Mouse (Mus musculus): ENCODE measurements around the gene Kif18b.
A peak's percentile ranks its signal among the peaks of the same experiment; 100 is the strongest.

Gene Kif18b

GRCm38 (mm10) chr11:102939024-102939675 is 14.2 kb upstream of the Kif18b start:
- no peak for DNase-seq (ENCODE audit: low read depth, low spot score)

GRCm38 (mm10) chr11:102937529-102938182 is 12.7 kb upstream of the Kif18b start:
- DNase-seq (ENCODE audit: low read depth, low spot score) = peak; percentile 41

- DNase-seq (ENCODE audit: low read depth, low spot score) = no peak
These were observed 11.3 kb upstream of the Kif18b start for GRCm38 (mm10) chr11:102936272-102936671.

GRCm38 (mm10) chr11:102930672-102931071 is 5.7 kb upstream of the Kif18b start:
- DNase-seq (ENCODE audit: low read depth, low spot score) = no peak

GRCm38 (mm10) chr11:102925351-102925717 is 410 bp upstream of the Kif18b start:
- peak; percentile 24 for DNase-seq (ENCODE audit: low read depth, low spot score)

- DNase-seq (ENCODE audit: low read depth, low spot score) = no peak
These were observed 3.4 kb downstream of the Kif18b start for GRCm38 (mm10) chr11:102921491-102921890.

GRCm38 (mm10) chr11:102918077-102918476 is 6.8 kb downstream of the Kif18b start:
- no peak for DNase-seq (ENCODE audit: low read depth, low spot score)

- DNase-seq (ENCODE audit: low read depth, low spot score) = no peak
These were observed 9.5 kb downstream of the Kif18b start for GRCm38 (mm10) chr11:102915380-102915779.

GRCm38 (mm10) chr11:102911376-102911775 is 13.5 kb downstream of the Kif18b start:
- DNase-seq (ENCODE audit: low read depth, low spot score) = no peak

GRCm38 (mm10) chr11:102903654-102904053 is 21.3 kb downstream of the Kif18b start:
- DNase-seq (ENCODE audit: low read depth, low spot score) = no peak

- no peak for DNase-seq (ENCODE audit: low read depth, low spot score)
These were observed 22.8 kb downstream of the Kif18b start for GRCm38 (mm10) chr11:102902107-102902506.

- DNase-seq (ENCODE audit: low read depth, low spot score) = no peak
These were observed 23.7 kb downstream of the Kif18b start for GRCm38 (mm10) chr11:102901199-102901598.

- peak; percentile 92 for DNase-seq (ENCODE audit: low read depth, low spot score)
These were observed 24.2 kb downstream of the Kif18b start, which contains the start of gene Gfap for GRCm38 (mm10) chr11:102900763-102901162. Gene Gfap (minus strand): TSS chr11:102900912.

- DNase-seq (ENCODE audit: low read depth, low spot score) = peak; percentile 55
These were observed 26.5 kb downstream of the Kif18b start for GRCm38 (mm10) chr11:102898408-102898807.

- DNase-seq (ENCODE audit: low read depth, low spot score) = no peak
These were observed 28.3 kb downstream of the Kif18b start for GRCm38 (mm10) chr11:102896641-102897040.

- no peak for DNase-seq (ENCODE audit: low read depth, low spot score)
These were observed 29.1 kb downstream of the Kif18b start for GRCm38 (mm10) chr11:102895779-102896178.

GRCm38 (mm10) chr11:102894716-102895115 is 30.2 kb downstream of the Kif18b start:
- DNase-seq (ENCODE audit: low read depth, low spot score) = no peak

- DNase-seq (ENCODE audit: low read depth, low spot score) = peak; percentile 74
These were observed 31.8 kb downstream of the Kif18b start for GRCm38 (mm10) chr11:102893015-102893651.

- DNase-seq (ENCODE audit: low read depth, low spot score) = no peak
These were observed 34.8 kb downstream of the Kif18b start for GRCm38 (mm10) chr11:102890096-102890495.

GRCm38 (mm10) chr11:102888135-102888534 is 36.8 kb downstream of the Kif18b start:
- peak; percentile 83 for DNase-seq (ENCODE audit: low read depth, low spot score)

- DNase-seq (ENCODE audit: low read depth, low spot score) = no peak
These were observed 37.5 kb downstream of the Kif18b start for GRCm38 (mm10) chr11:102887433-102887832.

- peak; percentile 53 for DNase-seq (ENCODE audit: low read depth, low spot score)
These were observed 40.2 kb downstream of the Kif18b start, which contains the start of gene Fam187a for GRCm38 (mm10) chr11:102884616-102885219. Gene Fam187a (plus strand): TSS chr11:102885169.

Measured in brain, adult 2 months (tissue).